Mouse (Mus musculus): ENCODE data around the gene Uqcr10.

- TF ChIP-seq CTCF (IDR thresholded peaks at IDR 0.05; ENCODE audit: low read depth, low read length) (no peak), POLR2A (IDR thresholded peaks at IDR 0.05; ENCODE audit: borderline replicate concordance, low read depth, low read length) (no peak)
Observed at GRCm38 (mm10) chr11:4731781-4732180, 27.6 kb upstream of the Uqcr10 start.
